Mouse (Mus musculus): ENCODE data around the gene Lpp.

- TF ChIP-seq EP300 (IDR thresholded peaks at IDR 0.05; ENCODE audit: low read depth) (no peak), CTCF (IDR thresholded peaks at IDR 0.05; ENCODE audit: low read depth) (no peak)
Observed at GRCm38 (mm10) chr16:24950112-24950743, 556.9 kb downstream of the Lpp start.

Data from liver, postnatal 0 days (tissue).